Mouse (Mus musculus): Measurements from ENCODE around the gene Cyp2j6. TPM values are rescaled to one million over a fixed set of nuclear protein-coding genes. Genes with fewer than 3 reads are reported as not detected.

Cyp2j6 gene
- not detected for polyA plus RNA-seq (2017; shearing (Covaris generic))

GRCm38 (mm10) chr4:96553133-96553819 lies at the start of gene Cyp2j6:
Cyp2j6 (minus strand) TSS chr4:96553661.

DNA sequence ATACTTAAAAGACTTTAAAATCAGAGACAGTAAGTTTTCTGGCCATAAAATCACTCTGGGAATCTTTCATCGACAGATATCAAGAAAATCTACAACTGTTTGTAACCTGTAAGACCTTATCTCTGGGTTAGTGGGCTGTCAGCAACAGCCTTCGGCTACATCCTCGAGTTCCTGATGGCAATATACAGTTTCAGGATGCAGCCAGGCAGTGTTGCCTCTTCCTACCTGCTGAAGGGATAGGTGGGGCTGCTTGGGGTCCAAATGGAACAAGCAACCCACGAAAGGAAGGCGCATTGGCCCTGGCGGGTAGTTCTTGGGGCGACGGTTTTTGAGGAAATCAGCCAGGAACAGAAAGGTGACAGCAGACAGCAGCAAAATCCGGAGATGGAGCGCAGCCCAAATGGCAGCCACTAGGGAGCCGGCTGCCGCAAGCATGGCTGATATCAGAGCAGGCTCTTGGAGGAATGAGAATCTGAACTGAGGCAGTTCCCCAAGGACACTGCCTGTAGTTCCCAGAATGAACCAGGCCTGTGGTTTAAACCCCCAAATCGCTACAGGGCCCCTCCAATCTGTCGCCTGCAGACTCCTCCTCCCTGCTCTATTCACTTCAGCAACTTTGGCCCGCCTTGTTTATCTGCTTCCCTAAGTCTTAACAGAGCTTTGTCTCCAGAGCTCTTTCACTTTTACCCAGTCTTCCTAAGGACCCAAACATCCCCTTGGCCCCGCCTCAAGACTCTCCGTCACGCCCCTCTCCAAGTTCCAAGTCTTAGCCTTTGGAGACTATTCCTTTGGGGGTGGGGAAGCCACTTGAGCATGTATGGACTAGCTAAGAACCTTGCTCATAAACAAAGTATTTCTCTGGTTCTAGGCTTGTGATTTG lies 37.7 kb upstream of the Cyp2j6 start, which contains the start of gene Cyp2j9:
Cyp2j9 (minus strand) TSS at position 668 of the 880 bp plus-strand sequence.

GRCm38 (mm10) chr4:96507286-96507685 lies 46.2 kb downstream of the Cyp2j6 start, which contains the start of gene Cyp2j8:
Cyp2j8 (minus strand) TSS chr4:96507386.

Other genes starting within 250 kb of the Cyp2j6 start
- gene Cyp2j11, start 205.0 kb downstream of the Cyp2j6 start, polyA plus RNA-seq (2017; shearing (Covaris generic)), result not detected
- gene Cyp2j8, start 46.3 kb downstream of the Cyp2j6 start, polyA plus RNA-seq (2017; shearing (Covaris generic)), result not detected
- gene Cyp2j9, start 37.9 kb upstream of the Cyp2j6 start, polyA plus RNA-seq (2017; shearing (Covaris generic)), result not detected
- not detected for gene Cyp2j5, start 110.5 kb upstream of the Cyp2j6 start, polyA plus RNA-seq (2017; shearing (Covaris generic))
- gene Gm12695, start 231.5 kb upstream of the Cyp2j6 start, polyA plus RNA-seq (2017; shearing (Covaris generic)), result not detected

All from inflammation-experienced regulatory T-cells, adult 16 weeks (primary cell).